Mouse (Mus musculus) brain, embryonic 14.5 days (tissue): ENCODE measurements around the gene Hoxd12.

Experiments
- CTCF ChIP-seq: fragments of 200-500 bp; IDR thresholded peaks from 2 replicates; pipeline ENCODE4 v1.5.1; 2012; ENCODE audit warnings: inconsistent platforms, mild to moderate bottlenecking, moderate library complexity, borderline replicate concordance; ENCODE audit not compliant: insufficient read depth, insufficient read length; ENCODE audit errors: extremely low read depth
- POLR2A ChIP-seq: fragments of 200-500 bp; IDR thresholded peaks from 2 replicates; pipeline ENCODE4 v1.6.1; 2012; ENCODE audit warnings: mild to moderate bottlenecking, inconsistent platforms, borderline replicate concordance; ENCODE audit not compliant: poor library complexity, insufficient read depth, insufficient read length, severe bottlenecking; ENCODE audit errors: extremely low read depth

GRCm38 (mm10) chr2:74704393-74704998, 29.7 kb downstream of the Hoxd12 start, which contains the start of gene Hoxd8:
- TF ChIP-seq POLR2A: no peak
- TF ChIP-seq CTCF: no peak
